Mouse (Mus musculus) small intestine, adult 2 months (tissue): ENCODE data around the gene Ctsg.
"Not testable (repeated sequence)": the region's sequence is repeated elsewhere in the genome, so short reads cannot be mapped to it uniquely, and the experiment has no call there.

Source experiments
- CTCF ChIP-seq: fragments of 200-500 bp; IDR thresholded peaks from 2 replicates; pipeline ENCODE4 v1.5.1; 2012; ENCODE audit warnings: low read depth, mild to moderate bottlenecking, control low read depth, inconsistent platforms, low read length, moderate library complexity, mixed read lengths; ENCODE audit not compliant: insufficient replicate concordance, insufficient read length; ENCODE audit errors: extremely low read depth
- POLR2A ChIP-seq: fragments of 200-500 bp; IDR thresholded peaks from 2 replicates; pipeline ENCODE4 v1.6.1; 2012; ENCODE audit warnings: low read depth, mild to moderate bottlenecking, control low read depth, inconsistent platforms, low read length, moderate library complexity

GRCm38 (mm10) chr14:56133675-56134074 is 31.3 kb upstream of the Ctsg start:
- not testable (repeated sequence) for TF ChIP-seq CTCF, POLR2A
